Mouse (Mus musculus) thymus, postnatal 0 days (tissue): ENCODE data around the gene Asic1. TPM values are rescaled to one million over a fixed set of nuclear protein-coding genes. Genes with fewer than 3 reads are reported as not detected.

Experiments
- polyA plus RNA-seq: library from polyadenylated mRNA; unstranded; fragments of >200 nt; fragmentation: Nextera tagmentation; extraction: Ambion mirVana; gene quantifications from 2 replicates; pipeline ENCODE4 v1.2.1, GENCODE M21; 2015

The Asic1 gene
- polyA plus RNA-seq, 1 experiment from 2014 or later = 1.1 TPM

Other genes starting within 250 kb of the Asic1 start
- gene Nckap5l, start 212.6 kb upstream of the Asic1 start, polyA plus RNA-seq = 5.7 and 6.0 TPM in 2 replicates
- gene Bcdin3d, start 195.6 kb upstream of the Asic1 start, polyA plus RNA-seq = 24.3 and 24.7 TPM in 2 replicates
- 0.08 and 0.14 TPM in 2 replicates for gene Faim2, start 142.2 kb upstream of the Asic1 start, polyA plus RNA-seq
- not detected in 2 replicates for gene Aqp2, start 91.3 kb upstream of the Asic1 start, polyA plus RNA-seq
- 3.6 and 5.2 TPM in 2 replicates for gene Aqp5, start 79.6 kb upstream of the Asic1 start, polyA plus RNA-seq
- 0.15 TPM in 1 of 2 replicates, not detected in the other for gene Aqp6, start 69.0 kb upstream of the Asic1 start, polyA plus RNA-seq
- 121 and 132 TPM in 2 replicates for gene Racgap1, start 18.7 kb upstream of the Asic1 start, polyA plus RNA-seq
- 36.3 and 41.1 TPM in 2 replicates for gene Smarcd1, start 31.8 kb downstream of the Asic1 start, polyA plus RNA-seq
- gene Gm17349, start 35.1 kb downstream of the Asic1 start, polyA plus RNA-seq = not detected in 2 replicates
- 0.30 and 1.8 TPM in 2 replicates for gene Gpd1, start 47.1 kb downstream of the Asic1 start, polyA plus RNA-seq
- 241 and 259 TPM in 2 replicates for gene Cox14, start 55.2 kb downstream of the Asic1 start, polyA plus RNA-seq
- 42.2 and 48.4 TPM in 2 replicates for gene Cers5, start 102.5 kb downstream of the Asic1 start, polyA plus RNA-seq
- 30.9 and 31.8 TPM in 2 replicates for gene Lima1, start 205.1 kb downstream of the Asic1 start, polyA plus RNA-seq